Mouse (Mus musculus): ENCODE results near the gene 4930438A08Rik. TPM values are rescaled to one million over a fixed set of nuclear protein-coding genes. Genes with fewer than 3 reads are reported as not detected.

Gene 4930438A08Rik
- polyA plus RNA-seq (2017; shearing (Covaris generic)): not detected

DNA sequence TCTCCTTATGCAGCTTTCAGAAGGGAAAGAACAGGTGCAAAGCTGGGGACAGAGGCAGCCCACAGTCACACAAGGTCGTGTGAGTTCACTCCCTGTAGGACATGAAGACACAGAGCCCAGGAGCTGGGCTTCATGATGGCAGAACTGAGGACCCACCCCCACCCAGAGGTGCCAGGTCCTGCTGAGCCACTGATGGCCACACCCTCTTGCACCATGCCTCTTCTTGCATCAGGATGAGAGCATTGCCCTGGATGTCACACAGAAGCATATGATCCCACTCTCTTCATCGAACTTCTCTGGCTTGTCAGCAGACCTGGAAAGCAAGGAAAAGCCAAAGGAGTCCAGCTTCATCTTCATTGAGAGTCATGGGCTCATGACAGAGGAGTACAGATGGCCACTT, at the start of gene 4930438A08Rik:
Gene 4930438A08Rik, plus strand, starts transcription at position 228 of the 400 bp plus-strand sequence.

DNA sequence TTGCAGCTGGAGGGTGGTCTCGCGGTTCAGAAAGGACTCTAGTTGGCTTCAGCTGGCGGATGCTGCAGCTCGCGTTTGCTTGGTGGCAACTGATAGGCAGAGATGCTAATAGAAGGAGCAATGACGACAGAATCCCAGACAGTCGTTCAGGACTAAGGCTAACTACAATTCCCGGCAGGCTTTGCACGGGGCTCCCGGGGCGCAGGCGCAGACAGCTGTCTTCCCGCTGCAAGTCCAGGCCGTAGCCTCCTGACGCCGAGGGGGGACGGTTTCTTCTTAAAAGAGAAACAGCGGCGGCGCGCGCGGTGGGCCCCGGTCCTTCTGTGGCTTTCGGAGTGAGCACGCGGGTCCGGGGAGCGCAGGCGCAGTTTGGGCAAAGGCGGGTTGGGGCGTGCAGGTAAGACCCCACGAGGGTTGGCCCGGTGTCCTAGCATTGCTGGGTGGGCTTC, 32.3 kb downstream of the 4930438A08Rik start, which contains the start of gene Zfp692:
Gene Zfp692, plus strand, starts transcription at position 210 of the 449 bp plus-strand sequence.

DNA sequence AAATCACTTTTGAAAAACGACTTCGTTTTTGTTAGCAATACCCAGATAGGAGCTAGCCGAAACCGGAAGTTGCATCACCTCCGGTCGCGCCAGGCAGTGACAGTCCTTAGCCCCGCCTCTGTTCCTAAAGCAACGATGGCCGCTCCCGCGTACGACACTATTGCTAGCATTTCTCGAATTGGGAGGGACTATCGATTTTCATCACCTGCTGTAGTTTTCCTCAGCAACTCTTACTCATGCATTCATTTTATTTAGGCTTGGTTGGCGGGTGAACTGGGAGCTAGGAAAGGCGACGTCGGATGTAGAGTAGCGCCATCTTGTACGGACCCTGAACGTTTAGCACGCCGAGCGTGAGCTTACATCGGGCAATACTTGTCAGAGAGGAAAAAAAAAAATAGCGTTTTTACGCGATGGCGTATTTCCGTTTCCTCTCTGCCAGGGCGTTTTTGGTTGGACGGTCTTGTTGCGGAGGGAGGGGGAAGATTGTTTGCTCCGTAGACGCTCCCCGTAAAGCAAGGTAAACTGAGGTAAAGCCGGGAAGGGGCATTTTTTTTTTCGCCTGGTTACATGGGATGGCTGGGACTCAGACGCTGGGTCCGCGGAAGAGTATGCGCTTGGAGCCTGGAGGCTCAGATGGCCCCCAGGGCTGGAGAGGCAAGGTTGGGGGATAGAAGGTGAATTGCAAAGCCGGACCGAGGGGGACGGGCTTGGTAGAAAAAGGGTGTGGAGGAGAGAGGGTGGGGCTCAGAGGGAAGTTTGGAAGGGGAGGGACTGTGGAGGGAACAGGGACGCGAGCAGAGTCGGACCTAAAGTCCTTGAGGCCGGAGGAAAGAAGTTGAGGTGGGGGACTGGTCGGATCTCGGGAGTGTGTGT, 55.9 kb downstream of the 4930438A08Rik start, which contains the start of the genes Zfp672 and Sh3bp5l:
Gene Zfp672, minus strand, starts transcription at position 64 of the 873 bp plus-strand sequence.
Gene Sh3bp5l, plus strand, starts transcription at position 449 of the 873 bp plus-strand sequence.

Other genes starting within 250 kb of the 4930438A08Rik start
- gene Gm12248, start 181.7 kb upstream of the 4930438A08Rik start, polyA plus RNA-seq (2017; shearing (Covaris generic)): 0.24 TPM
- 129 TPM for gene Cnot8, start 170.6 kb upstream of the 4930438A08Rik start, polyA plus RNA-seq (2017; shearing (Covaris generic))
- 8.9 TPM for gene Gemin5, start 106.3 kb upstream of the 4930438A08Rik start, polyA plus RNA-seq (2017; shearing (Covaris generic))
- gene Mrpl22, start 103.1 kb upstream of the 4930438A08Rik start, polyA plus RNA-seq (2017; shearing (Covaris generic)): 93.1 TPM
- gene Igtp, start 75.2 kb upstream of the 4930438A08Rik start, polyA plus RNA-seq (2017; shearing (Covaris generic)): 465 TPM
- gene Irgm2, start 75.2 kb upstream of the 4930438A08Rik start, polyA plus RNA-seq (2017; shearing (Covaris generic)): 79.4 TPM
- 14.4 TPM for gene Zfp692, start 32.3 kb downstream of the 4930438A08Rik start, polyA plus RNA-seq (2017; shearing (Covaris generic))
- gene Zfp672, start 55.5 kb downstream of the 4930438A08Rik start, polyA plus RNA-seq (2017; shearing (Covaris generic)): 53.7 TPM
- gene Sh3bp5l, start 55.9 kb downstream of the 4930438A08Rik start, polyA plus RNA-seq (2017; shearing (Covaris generic)): 30.6 TPM
- not detected for gene Lypd8, start 104.2 kb downstream of the 4930438A08Rik start, polyA plus RNA-seq (2017; shearing (Covaris generic))
- gene 1810065E05Rik, start 146.3 kb downstream of the 4930438A08Rik start, polyA plus RNA-seq (2017; shearing (Covaris generic)): not detected
- not detected for gene Gm12253, start 157.8 kb downstream of the 4930438A08Rik start, polyA plus RNA-seq (2017; shearing (Covaris generic))
- gene Lypd9, start 178.1 kb downstream of the 4930438A08Rik start, polyA plus RNA-seq (2017; shearing (Covaris generic)): not detected
- gene Olfr30, start 187.5 kb downstream of the 4930438A08Rik start, polyA plus RNA-seq (2017; shearing (Covaris generic)): not detected
- gene Olfr332, start 217.8 kb downstream of the 4930438A08Rik start, polyA plus RNA-seq (2017; shearing (Covaris generic)): not detected
- not detected for gene Olfr331, start 227.8 kb downstream of the 4930438A08Rik start, polyA plus RNA-seq (2017; shearing (Covaris generic))